Mouse (Mus musculus): ENCODE results near the gene 4930519G04Rik. TPM values are rescaled to one million over a fixed set of nuclear protein-coding genes. Genes with fewer than 3 reads are reported as not detected.
"Not testable (repeated sequence)": the region's sequence is repeated elsewhere in the genome, so short reads cannot be mapped to it uniquely, and the experiment has no call there.

4930519G04Rik gene
- polyA plus RNA-seq, 1 experiment from 2014 or later, result not detected

- whole genome bisulfite sequencing, result 89% methylated on average over 2 of the region's 2 CpGs
- no peak for DNase-seq (ENCODE audit: low spot score)
These were observed 35.5 kb downstream of the 4930519G04Rik start for GRCm38 (mm10) chr5:114888995-114889394.

DNA sequence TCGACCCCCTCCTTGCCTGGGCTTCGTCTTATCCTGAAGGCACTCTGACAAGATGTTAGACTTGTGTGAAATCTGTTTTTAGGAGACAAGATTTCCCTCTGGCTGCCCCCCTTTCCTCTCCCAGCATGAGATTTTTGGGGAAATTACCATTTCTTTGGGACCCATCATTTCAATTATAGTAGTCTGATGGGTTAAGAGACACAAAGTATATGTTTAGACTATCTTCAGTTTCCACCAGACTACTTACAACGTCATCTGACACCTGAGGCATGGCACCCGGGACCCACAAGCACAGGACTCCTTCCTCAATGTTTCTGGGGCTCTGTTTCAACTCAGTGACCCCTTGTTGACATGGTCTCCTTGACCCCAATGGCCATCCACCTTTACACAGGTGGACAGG lies 42.1 kb downstream of the 4930519G04Rik start:
- Histone ChIP-seq H3K36me3 (no peaks in the 10 kb centered on the region), H3K9me3 (replicated peaks) (no peaks in the 10 kb centered on the region), H3K27ac (replicated peaks) (no peak overlapping the region), H3K27me3 (ENCODE audit: low read depth, poor library complexity, severe bottlenecking) (no peaks in the 10 kb centered on the region), H3K4me1 (peaks cover 11% of the 10 kb centered on the region), H3K4me3 (no peak overlapping the region)
- whole genome bisulfite sequencing, result 86% methylated on average over 4 of the region's 4 CpGs
- DNase-seq (ENCODE audit: low spot score), result no peak

More at GRCm38 (mm10) chr5:114888995-114889394, 35.5 kb downstream of the 4930519G04Rik start:
- H3K27me3 ChIP-seq (ENCODE audit: low read depth, poor library complexity, severe bottlenecking), result no peaks in the 10 kb centered on the region
- H3K9me3 ChIP-seq (replicated peaks), result no peaks in the 10 kb centered on the region
- no peak overlapping the region for H3K4me3 ChIP-seq
- H3K4me1 ChIP-seq, result no peaks in the 10 kb centered on the region
- no peaks in the 10 kb centered on the region for H3K36me3 ChIP-seq
- no peak overlapping the region for H3K27ac ChIP-seq (replicated peaks)

DNA sequence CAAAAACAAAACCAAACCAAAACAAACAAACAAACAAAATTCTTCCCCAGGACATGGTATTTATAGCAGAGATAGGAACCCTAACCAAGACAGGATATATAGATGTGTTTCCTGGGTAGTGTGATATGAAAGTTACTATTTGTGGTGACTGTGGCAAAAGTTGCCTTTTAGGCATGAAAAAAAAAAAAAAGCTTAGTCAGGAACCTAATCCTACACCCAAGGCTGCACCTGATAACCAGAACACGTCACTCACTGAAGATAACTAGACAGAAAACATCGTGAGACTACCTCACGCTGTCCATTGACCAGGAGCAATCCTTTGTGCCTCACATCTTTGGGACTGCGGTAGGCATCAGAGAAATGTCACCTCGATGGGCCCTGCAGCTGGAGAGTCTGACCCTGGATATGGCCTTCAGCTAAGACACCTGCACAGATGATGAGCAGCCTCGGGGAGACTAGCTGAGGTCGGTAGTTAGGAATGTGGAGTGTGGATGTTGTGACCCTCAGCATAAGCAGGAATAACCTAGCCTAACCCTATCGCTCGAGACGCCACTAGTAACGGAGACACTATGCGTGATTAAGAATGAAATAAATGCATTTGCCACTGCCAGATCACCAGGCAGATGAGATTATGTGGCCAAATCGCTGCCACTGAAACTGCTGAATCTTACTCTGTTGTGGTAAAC lies 43.4 kb downstream of the 4930519G04Rik start, which contains the start of gene Oasl2:
TSS of gene Oasl2 (plus strand) at position 249 of the 686 bp plus-strand sequence.
- 66% methylated on average over 13 of the region's 13 CpGs for whole genome bisulfite sequencing
- H3K27ac ChIP-seq (replicated peaks), result peak within 1 kb of the TSS; percentile 42; the same call in 1 of the 2 replicates
- no peaks in the 10 kb centered on the region for H3K36me3 ChIP-seq
- 0 out of 2 replicates have a peak within 1 kb of the TSS, but pooled peaks have one; percentile 1 for H3K4me3 ChIP-seq
- H3K4me1 ChIP-seq, result peaks cover 11% of the 10 kb centered on the region
- no peak for DNase-seq (ENCODE audit: low spot score)
- H3K27me3 ChIP-seq (ENCODE audit: low read depth, poor library complexity, severe bottlenecking), result no peaks in the 10 kb centered on the region
- no peaks in the 10 kb centered on the region for H3K9me3 ChIP-seq (replicated peaks)

GRCm38 (mm10) chr5:114897374-114897793 lies 43.9 kb downstream of the 4930519G04Rik start:
- Histone ChIP-seq H3K27ac (replicated peaks) (peak overlapping the region; percentile 42; the same call in 1 of the 2 replicates), H3K9me3 (replicated peaks) (no peaks in the 10 kb centered on the region), H3K4me1 (peaks cover 11% of the 10 kb centered on the region), H3K4me3 (0 out of 2 replicates have a peak overlapping the region, but pooled peaks have one; percentile 1), H3K27me3 (ENCODE audit: low read depth, poor library complexity, severe bottlenecking) (no peaks in the 10 kb centered on the region), H3K36me3 (no peaks in the 10 kb centered on the region)
- DNase-seq (ENCODE audit: low spot score), result no peak
- WGBS, result 13% methylated on average over 7 of the region's 7 CpGs

DNA sequence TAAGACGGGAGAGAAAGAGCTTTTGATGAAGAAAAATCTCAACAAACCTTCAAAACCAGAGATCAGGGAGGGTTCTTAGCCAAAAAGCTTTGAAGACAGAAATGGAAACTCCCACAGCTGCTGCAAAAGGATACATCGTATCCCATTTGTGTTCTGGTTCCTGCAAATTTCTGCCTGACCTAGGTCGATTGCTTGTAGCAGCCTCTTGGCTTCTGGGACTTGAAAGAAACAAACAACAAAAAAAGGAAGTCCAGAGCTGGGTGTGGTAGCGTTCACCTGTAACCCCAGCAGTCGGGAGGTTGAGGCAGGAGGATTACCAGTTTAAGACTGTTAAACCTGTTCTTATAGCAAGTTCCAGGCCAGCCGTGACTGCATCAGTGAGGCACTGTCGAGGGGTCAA lies 45.4 kb downstream of the 4930519G04Rik start:
- Histone ChIP-seq H3K36me3 (no peaks in the 10 kb centered on the region), H3K9me3 (replicated peaks) (no peaks in the 10 kb centered on the region), H3K4me3 (no peak overlapping the region), H3K27ac (replicated peaks) (no peak overlapping the region), H3K4me1 (peaks cover 11% of the 10 kb centered on the region), H3K27me3 (ENCODE audit: low read depth, poor library complexity, severe bottlenecking) (no peaks in the 10 kb centered on the region)
- 82% methylated on average over 7 of the region's 7 CpGs for WGBS
- DNase-seq (ENCODE audit: low spot score), result no peak

- Histone ChIP-seq H3K36me3 (no peaks in the 10 kb centered on the region), H3K4me1 (peaks cover 7% of the 10 kb centered on the region), H3K9me3 (replicated peaks) (peaks cover 9% of the 10 kb centered on the region), H3K4me3 (no peak overlapping the region), H3K27ac (replicated peaks) (no peak overlapping the region), H3K27me3 (ENCODE audit: low read depth, poor library complexity, severe bottlenecking) (no peaks in the 10 kb centered on the region)
- peak; percentile 34 for DNase-seq (ENCODE audit: low spot score)
- WGBS, result 13% methylated on average over 1 of the region's 1 CpGs
These were observed 48.9 kb downstream of the 4930519G04Rik start for GRCm38 (mm10) chr5:114902413-114902812.

- 58% methylated on average over 13 of the region's 13 CpGs for WGBS
- Histone ChIP-seq H3K9me3 (replicated peaks) (peaks cover 9% of the 10 kb centered on the region), H3K36me3 (no peaks in the 10 kb centered on the region), H3K27ac (replicated peaks) (no peak overlapping the region), H3K4me1 (peaks cover 6% of the 10 kb centered on the region; the same call in 1 of the 2 replicates), H3K27me3 (ENCODE audit: low read depth, poor library complexity, severe bottlenecking) (no peaks in the 10 kb centered on the region), H3K4me3 (no peak overlapping the region)
- no peak for DNase-seq (ENCODE audit: low spot score)
These were observed 55.3 kb downstream of the 4930519G04Rik start for GRCm38 (mm10) chr5:114908598-114909305.

GRCm38 (mm10) chr5:114913686-114914085 lies 60.2 kb downstream of the 4930519G04Rik start:
- Histone ChIP-seq H3K36me3 (no peaks in the 10 kb centered on the region), H3K4me3 (no peak overlapping the region), H3K4me1 (peaks cover 5% of the 10 kb centered on the region; the same call in 1 of the 2 replicates), H3K9me3 (replicated peaks) (no peaks in the 10 kb centered on the region), H3K27me3 (ENCODE audit: low read depth, poor library complexity, severe bottlenecking) (no peaks in the 10 kb centered on the region), H3K27ac (replicated peaks) (no peak overlapping the region)
- no peak for DNase-seq (ENCODE audit: low spot score)
- 85% methylated on average over 4 of the region's 4 CpGs for WGBS

DNA sequence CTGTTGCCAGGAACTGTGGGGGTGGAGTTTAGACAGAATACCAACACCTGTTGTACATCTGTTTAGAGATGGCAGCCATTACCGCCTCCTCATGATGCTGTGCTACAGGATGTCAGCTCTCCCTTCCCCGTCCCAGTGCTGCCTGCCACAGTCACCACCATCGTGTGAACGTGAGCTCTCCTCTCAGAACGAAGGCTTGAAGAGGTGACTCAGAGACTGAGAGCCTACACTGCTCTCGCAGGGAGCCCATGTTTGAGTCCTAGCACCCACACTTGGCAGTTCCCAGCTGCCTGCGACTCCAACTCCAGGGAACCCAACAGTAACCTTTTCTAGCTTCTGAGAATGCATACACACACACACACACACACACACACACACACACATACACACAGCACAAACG lies 61.4 kb downstream of the 4930519G04Rik start:
- DNase-seq (ENCODE audit: low spot score), result no peak
- Histone ChIP-seq H3K9me3 (replicated peaks) (no peaks in the 10 kb centered on the region), H3K27ac (replicated peaks) (no peak overlapping the region), H3K4me3 (no peak overlapping the region), H3K4me1 (peaks cover 4% of the 10 kb centered on the region; the same call in 1 of the 2 replicates), H3K27me3 (ENCODE audit: low read depth, poor library complexity, severe bottlenecking) (no peaks in the 10 kb centered on the region), H3K36me3 (no peaks in the 10 kb centered on the region)
- 81% methylated on average over 8 of the region's 8 CpGs for WGBS

DNA sequence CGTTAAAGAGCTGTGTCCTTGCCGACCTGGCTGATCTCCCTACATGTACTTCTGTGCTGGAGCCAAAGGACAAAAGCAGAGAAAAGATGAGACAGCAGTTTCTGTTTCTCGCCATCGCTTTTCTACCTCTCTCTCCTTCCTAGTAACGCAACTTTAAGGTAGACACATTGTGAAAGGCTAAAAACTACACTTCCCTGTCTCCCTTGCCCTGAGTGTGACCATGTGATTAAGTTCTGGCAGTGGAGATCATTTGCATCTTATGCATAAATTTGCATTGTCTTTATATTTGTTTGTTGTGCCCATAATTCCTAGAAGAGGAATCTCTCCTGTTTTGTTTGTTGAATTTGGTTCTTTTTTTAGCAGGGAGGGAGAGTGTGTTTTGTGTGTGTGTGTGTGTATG lies 62.4 kb downstream of the 4930519G04Rik start:
- no peak for DNase-seq (ENCODE audit: low spot score)
- no peaks in the 10 kb centered on the region for H3K27me3 ChIP-seq (ENCODE audit: low read depth, poor library complexity, severe bottlenecking)
- no peak overlapping the region for H3K27ac ChIP-seq (replicated peaks)
- H3K36me3 ChIP-seq, result no peaks in the 10 kb centered on the region
- peaks cover 4% of the 10 kb centered on the region; the same call in 1 of the 2 replicates for H3K4me1 ChIP-seq
- no peak overlapping the region for H3K4me3 ChIP-seq
- WGBS, result 85% methylated on average over 5 of the region's 5 CpGs
- H3K9me3 ChIP-seq (replicated peaks), result no peaks in the 10 kb centered on the region

GRCm38 (mm10) chr5:114916777-114917176 lies 63.3 kb downstream of the 4930519G04Rik start:
- Histone ChIP-seq H3K4me1 (peaks cover 4% of the 10 kb centered on the region; the same call in 1 of the 2 replicates), H3K4me3 (no peak overlapping the region), H3K36me3 (no peaks in the 10 kb centered on the region), H3K27ac (replicated peaks) (no peak overlapping the region), H3K27me3 (ENCODE audit: low read depth, poor library complexity, severe bottlenecking) (no peaks in the 10 kb centered on the region), H3K9me3 (replicated peaks) (no peaks in the 10 kb centered on the region)
- 88% methylated on average over 4 of the region's 4 CpGs for WGBS
- no peak for DNase-seq (ENCODE audit: low spot score)

DNA sequence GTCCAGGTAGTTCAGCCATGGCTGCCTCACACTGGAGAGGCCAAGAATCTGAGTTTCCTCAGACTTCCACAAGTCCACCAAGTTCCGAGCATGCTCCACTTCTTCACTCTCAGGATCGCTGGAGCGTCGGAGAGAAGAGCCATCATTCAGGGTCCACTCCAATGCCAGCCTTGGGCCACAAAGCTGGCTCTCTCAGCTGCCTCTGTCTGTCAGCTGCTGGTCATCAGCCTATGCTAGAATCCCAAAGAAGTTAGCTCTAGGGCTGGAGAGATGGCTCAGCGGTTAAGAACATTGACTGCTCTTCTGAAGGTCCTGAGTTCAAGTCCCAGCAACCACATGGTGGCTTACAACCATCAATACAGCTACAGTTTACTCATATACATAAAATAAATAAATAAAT lies 63.9 kb downstream of the 4930519G04Rik start:
- not testable (repeated sequence) for H3K27ac ChIP-seq (replicated peaks); DNase-seq (ENCODE audit: low spot score); H3K27me3 ChIP-seq (ENCODE audit: low read depth, poor library complexity, severe bottlenecking); H3K4me3 ChIP-seq; H3K9me3 ChIP-seq (replicated peaks); H3K36me3 ChIP-seq; H3K4me1 ChIP-seq
- 95% methylated on average over 5 of the region's 5 CpGs for WGBS

Measured in midbrain, embryonic 10.5 days (tissue).